Mouse (Mus musculus) skeletal muscle tissue, adult 2 months (tissue): ENCODE data around the gene Dpagt1.
"Not testable (repeated sequence)": the region's sequence is repeated elsewhere in the genome, so short reads cannot be mapped to it uniquely, and the experiment has no call there.

Experiments used
- DNase-seq: peaks from one replicate; pipeline ENCODE4 v3.0.0-alpha.2; 2012; ENCODE audit warnings: low read depth, low spot score

Dpagt1 gene

GRCm38 (mm10) chr9:44337436-44338169 lies 11.8 kb downstream of the Dpagt1 start:
- DNase-seq = no peak

- no peak for DNase-seq
Measured at GRCm38 (mm10) chr9:44338574-44338973, 12.8 kb downstream of the Dpagt1 start.

GRCm38 (mm10) chr9:44341487-44341886 lies 15.7 kb downstream of the Dpagt1 start:
- DNase-seq = no peak

GRCm38 (mm10) chr9:44342173-44342572 lies 16.4 kb downstream of the Dpagt1 start:
- no peak for DNase-seq

- DNase-seq = no peak
Measured at GRCm38 (mm10) chr9:44342605-44343004, 16.8 kb downstream of the Dpagt1 start.

- DNase-seq = no peak
Measured at GRCm38 (mm10) chr9:44343290-44343689, 17.5 kb downstream of the Dpagt1 start.

GRCm38 (mm10) chr9:44343781-44344421 lies 18.1 kb downstream of the Dpagt1 start, which contains the start of gene Hmbs:
Gene Hmbs, minus strand, starts transcription at chr9:44344228.
- peak; percentile 86 for DNase-seq

- DNase-seq = no peak
Measured at GRCm38 (mm10) chr9:44345570-44346433, 20.0 kb downstream of the Dpagt1 start.

- DNase-seq = no peak
Measured at GRCm38 (mm10) chr9:44347166-44347565, 21.3 kb downstream of the Dpagt1 start.

GRCm38 (mm10) chr9:44347621-44348020 lies 21.8 kb downstream of the Dpagt1 start:
- no peak for DNase-seq

- no peak for DNase-seq
Measured at GRCm38 (mm10) chr9:44348546-44348945, 22.7 kb downstream of the Dpagt1 start.

GRCm38 (mm10) chr9:44351396-44351795 lies 25.6 kb downstream of the Dpagt1 start:
- no peak for DNase-seq

- DNase-seq = no peak
Measured at GRCm38 (mm10) chr9:44352337-44352736, 26.5 kb downstream of the Dpagt1 start.

GRCm38 (mm10) chr9:44353142-44353541 lies 27.3 kb downstream of the Dpagt1 start:
- no peak for DNase-seq

GRCm38 (mm10) chr9:44357207-44357606 lies 31.4 kb downstream of the Dpagt1 start:
- DNase-seq = no peak

GRCm38 (mm10) chr9:44361190-44361917 lies 35.5 kb downstream of the Dpagt1 start, which contains the start of gene Vps11:
Gene Vps11, minus strand, starts transcription at chr9:44361670.
- peak; percentile 97 for DNase-seq

- not testable (repeated sequence) for DNase-seq
Measured at GRCm38 (mm10) chr9:44361931-44362330, 36.1 kb downstream of the Dpagt1 start.

- no peak for DNase-seq
Measured at GRCm38 (mm10) chr9:44364480-44364879, 38.7 kb downstream of the Dpagt1 start.

- DNase-seq = no peak
Measured at GRCm38 (mm10) chr9:44373386-44373785, 47.6 kb downstream of the Dpagt1 start.

- DNase-seq = no peak
Measured at GRCm38 (mm10) chr9:44376141-44376540, 50.3 kb downstream of the Dpagt1 start.

GRCm38 (mm10) chr9:44377335-44377734 lies 51.5 kb downstream of the Dpagt1 start:
- DNase-seq = not testable (repeated sequence)
